Mouse (Mus musculus) cortical plate, adult 2 months (tissue): ENCODE data around the gene Golim4. TPM values are rescaled to one million over a fixed set of nuclear protein-coding genes. Genes with fewer than 3 reads are reported as not detected.
A peak's percentile ranks its signal among the peaks of the same experiment; 100 is the strongest.

Experiments used
- H3K27ac ChIP-seq: fragments of 200-500 bp; 2 replicates; pipeline ENCODE4 v1.5.1; 2012; ENCODE audit warnings: low read length, control low read depth, inconsistent platforms; ENCODE audit not compliant: insufficient read depth
- H3K4me1 ChIP-seq: fragments of 200-500 bp; 2 replicates; pipeline ENCODE4 v1.6.1; 2011; ENCODE audit warnings: low read length; ENCODE audit not compliant: control insufficient read depth, insufficient read depth
- H3K4me3 ChIP-seq: fragments of 200-500 bp; 2 replicates; pipeline ENCODE4 v1.5.1; 2011; ENCODE audit warnings: mild to moderate bottlenecking, low read length, control low read depth; ENCODE audit not compliant: insufficient read depth
- CTCF ChIP-seq: fragments of 200-500 bp; IDR thresholded peaks from 2 replicates; pipeline ENCODE4 v1.5.1; 2011; ENCODE audit warnings: mild to moderate bottlenecking, control low read depth, low read length; ENCODE audit not compliant: insufficient read depth; ENCODE audit errors: extremely low read depth
- POLR2A ChIP-seq: fragments of 200-500 bp; IDR thresholded peaks from 2 replicates; pipeline ENCODE4 v1.6.1; 2011; ENCODE audit warnings: mild to moderate bottlenecking, low read length, control low read depth; ENCODE audit not compliant: insufficient read depth; ENCODE audit errors: extremely low read depth
- polyA plus RNA-seq: library from polyadenylated mRNA; depleted of rRNA; stranded (reverse); fragments of >200 nt; gene quantifications from 2 replicates; pipeline ENCODE4 v1.2.3, GENCODE M21; 2012; rRNA removed

Gene Golim4
- polyA plus RNA-seq, 1 experiment = 22.9 TPM

DNA sequence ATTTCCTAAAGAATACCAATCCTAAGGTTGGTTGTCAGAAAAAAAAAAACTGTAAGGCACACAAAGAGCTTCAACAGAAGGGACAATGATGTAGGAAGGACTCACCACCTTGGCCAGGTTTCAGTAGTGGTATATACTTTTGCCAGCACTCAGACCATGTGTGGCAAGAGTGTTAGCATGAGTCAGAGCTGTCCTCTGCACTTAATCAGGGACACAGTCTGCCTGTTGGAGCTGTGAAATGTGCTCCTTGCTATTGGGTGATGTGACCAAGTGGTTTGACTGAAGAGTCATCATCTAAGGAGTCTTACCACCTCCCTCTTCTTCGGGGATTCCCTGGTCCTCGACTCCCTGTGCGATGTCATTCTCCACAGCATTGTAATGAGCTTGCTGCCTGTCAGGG is 65.2 kb downstream of the Golim4 start:
- Histone ChIP-seq H3K27ac (no peak overlapping the region), H3K4me3 (no peak overlapping the region), H3K4me1 (peaks cover 2% of the 10 kb centered on the region)
- TF ChIP-seq CTCF = no peak
- no peak for TF ChIP-seq POLR2A

DNA sequence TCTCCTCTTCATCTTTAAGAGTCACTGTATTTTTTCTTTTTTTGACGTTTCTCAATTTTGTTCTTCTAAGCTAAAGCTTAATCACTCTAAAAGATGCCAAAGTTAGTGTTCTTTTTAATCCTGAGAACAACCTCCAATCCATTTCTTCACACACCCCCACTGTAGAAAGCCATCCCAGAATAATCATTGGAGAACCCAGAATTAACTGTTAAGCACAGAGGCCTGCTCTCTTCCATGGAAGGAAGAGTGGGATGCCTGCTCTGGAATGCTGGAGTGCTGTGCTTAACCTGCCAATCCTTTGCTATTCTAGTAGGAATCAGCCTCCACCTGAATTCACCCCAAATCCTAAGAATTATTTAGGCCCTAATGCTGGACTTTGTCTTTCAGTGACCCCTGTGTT is 67.4 kb downstream of the Golim4 start:
- TF ChIP-seq CTCF (no peak), POLR2A (no peak)
- no peak overlapping the region for H3K4me3 ChIP-seq
- H3K27ac ChIP-seq = no peak overlapping the region
- no peaks in the 10 kb centered on the region; the same call in 1 of the 2 replicates for H3K4me1 ChIP-seq

DNA sequence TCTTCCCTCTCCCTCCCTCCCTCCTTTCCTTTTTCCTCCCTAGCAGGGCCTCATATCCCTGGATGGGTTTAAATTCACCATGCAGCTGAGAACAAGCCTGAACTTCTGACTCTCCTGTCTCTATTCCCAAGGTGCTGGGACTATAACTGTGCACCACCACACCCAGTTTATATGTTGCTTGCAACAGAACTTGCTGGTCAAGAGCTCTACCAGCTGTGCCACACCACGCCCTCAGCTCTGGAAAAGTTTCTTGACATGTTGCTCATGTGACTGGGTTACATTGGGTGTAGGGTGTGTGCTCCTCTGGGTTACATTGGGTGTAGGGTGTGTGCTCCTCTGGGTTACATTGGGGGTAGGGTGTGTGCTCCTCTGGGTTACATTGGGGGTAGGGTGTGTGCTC is 75.2 kb downstream of the Golim4 start:
- no peak overlapping the region for H3K27ac ChIP-seq
- TF ChIP-seq POLR2A = no peak
- no peak for TF ChIP-seq CTCF
- no peak overlapping the region for H3K4me3 ChIP-seq
- H3K4me1 ChIP-seq = no peaks in the 10 kb centered on the region

DNA sequence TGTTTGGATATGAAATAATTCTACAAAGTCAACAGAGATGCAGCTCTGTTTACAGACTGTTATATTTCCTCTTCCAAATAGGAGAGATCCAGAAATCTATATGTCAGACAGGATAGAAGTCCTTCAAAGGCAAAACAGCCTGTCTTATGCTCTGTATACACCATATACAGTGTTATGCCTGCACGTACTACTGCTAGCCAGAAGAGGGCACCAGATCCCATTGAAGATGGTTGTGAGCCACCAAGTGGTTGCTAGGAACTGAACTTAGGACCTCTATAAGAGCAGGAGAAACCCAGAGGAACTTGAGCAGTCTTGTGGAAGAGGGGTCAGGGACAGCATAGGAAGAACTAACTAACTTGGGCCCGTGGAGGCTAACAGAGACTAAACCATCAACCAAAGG is 77.5 kb downstream of the Golim4 start:
- Histone ChIP-seq H3K4me3 (no peak overlapping the region), H3K27ac (no peak overlapping the region), H3K4me1 (no peaks in the 10 kb centered on the region)
- no peak for TF ChIP-seq CTCF
- no peak for TF ChIP-seq POLR2A

DNA sequence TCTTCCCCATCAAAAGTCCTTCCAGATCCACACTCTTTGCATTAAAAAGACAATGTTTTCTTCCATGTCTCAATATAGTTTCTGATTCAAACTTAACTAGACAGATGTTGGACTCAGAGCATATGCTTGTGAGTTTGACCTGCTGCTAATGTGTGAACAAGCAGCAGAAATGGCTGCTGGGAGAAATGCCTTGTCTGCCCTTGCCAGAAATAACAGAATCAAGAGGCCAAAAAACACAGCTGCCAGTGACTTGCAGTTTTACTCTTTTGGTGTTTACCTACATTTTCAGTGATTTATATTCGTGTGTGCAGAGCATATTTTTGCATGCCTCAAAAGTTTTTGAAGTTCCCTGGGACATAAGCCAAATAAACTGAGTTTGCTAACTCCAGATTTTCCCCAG is 87.9 kb downstream of the Golim4 start:
- TF ChIP-seq CTCF = no peak
- TF ChIP-seq POLR2A = no peak
- H3K4me3 ChIP-seq = no peak overlapping the region
- no peak overlapping the region for H3K27ac ChIP-seq
- H3K4me1 ChIP-seq = no peaks in the 10 kb centered on the region

DNA sequence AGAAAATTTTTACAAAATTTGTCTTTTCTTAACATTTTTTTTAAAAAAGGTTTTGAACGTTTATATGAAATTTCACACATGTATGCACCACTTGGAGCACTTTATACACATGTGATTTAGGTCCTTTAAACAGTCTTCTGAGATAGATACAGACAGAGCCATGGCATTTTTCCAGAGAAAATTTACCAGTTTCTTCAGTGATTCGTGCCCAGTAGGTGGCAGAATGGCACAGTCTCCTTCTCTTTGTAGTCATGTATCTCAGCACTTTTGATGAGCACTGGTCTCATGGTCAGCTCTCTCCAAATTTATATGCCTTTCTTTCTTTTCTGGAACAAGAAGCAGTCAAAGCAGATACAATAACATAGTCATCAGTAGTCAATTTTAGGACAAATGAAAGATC is 92.5 kb downstream of the Golim4 start:
- TF ChIP-seq CTCF = peak; percentile 33; the same call in 1 of the 2 replicates
- TF ChIP-seq POLR2A = no peak
- no peak overlapping the region for H3K27ac ChIP-seq
- H3K4me1 ChIP-seq = no peaks in the 10 kb centered on the region
- H3K4me3 ChIP-seq = no peak overlapping the region

DNA sequence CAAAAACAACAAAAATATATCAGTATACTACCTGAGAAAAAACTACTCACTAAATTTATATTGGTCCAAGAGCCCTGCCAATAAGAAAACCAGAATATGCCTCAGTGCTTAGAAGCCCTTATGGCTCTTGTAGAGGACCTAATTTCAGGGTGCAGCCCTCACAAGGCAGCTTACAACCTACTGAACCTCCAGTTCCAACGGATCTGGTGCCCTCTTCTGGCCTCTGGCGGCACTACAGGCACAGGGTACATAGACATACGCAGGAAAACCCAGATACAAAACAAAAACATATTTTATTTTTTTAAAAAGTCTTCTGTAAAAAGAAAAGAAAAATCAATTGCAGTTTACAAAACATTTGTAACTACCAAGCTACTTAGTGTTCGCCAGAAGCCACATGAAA is 95.1 kb downstream of the Golim4 start:
- peak; percentile 62 for TF ChIP-seq CTCF
- TF ChIP-seq POLR2A = no peak
- Histone ChIP-seq H3K4me3 (no peak overlapping the region), H3K27ac (no peak overlapping the region), H3K4me1 (no peaks in the 10 kb centered on the region)

DNA sequence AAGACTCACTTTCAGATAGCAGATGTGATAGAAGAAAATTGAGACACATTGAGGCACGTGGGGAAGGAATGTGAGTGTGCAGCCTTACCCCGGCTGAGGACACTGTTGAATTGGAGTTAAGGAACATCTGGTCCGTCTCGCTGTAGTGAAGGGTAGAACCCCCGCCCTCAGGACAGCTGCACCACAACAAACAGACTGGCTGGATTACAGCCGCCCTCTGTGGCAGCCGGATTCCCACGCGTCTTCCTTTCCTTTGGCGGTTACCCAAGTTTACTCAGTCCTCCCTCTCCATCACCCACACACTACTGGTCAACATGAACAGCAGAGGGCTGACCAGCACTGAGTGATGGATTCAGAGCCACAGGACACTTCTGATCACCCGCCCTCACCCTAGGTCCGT is 96.0 kb downstream of the Golim4 start:
- TF ChIP-seq CTCF = no peak
- no peak for TF ChIP-seq POLR2A
- H3K4me3 ChIP-seq = no peak overlapping the region
- H3K4me1 ChIP-seq = no peaks in the 10 kb centered on the region
- H3K27ac ChIP-seq = no peak overlapping the region

DNA sequence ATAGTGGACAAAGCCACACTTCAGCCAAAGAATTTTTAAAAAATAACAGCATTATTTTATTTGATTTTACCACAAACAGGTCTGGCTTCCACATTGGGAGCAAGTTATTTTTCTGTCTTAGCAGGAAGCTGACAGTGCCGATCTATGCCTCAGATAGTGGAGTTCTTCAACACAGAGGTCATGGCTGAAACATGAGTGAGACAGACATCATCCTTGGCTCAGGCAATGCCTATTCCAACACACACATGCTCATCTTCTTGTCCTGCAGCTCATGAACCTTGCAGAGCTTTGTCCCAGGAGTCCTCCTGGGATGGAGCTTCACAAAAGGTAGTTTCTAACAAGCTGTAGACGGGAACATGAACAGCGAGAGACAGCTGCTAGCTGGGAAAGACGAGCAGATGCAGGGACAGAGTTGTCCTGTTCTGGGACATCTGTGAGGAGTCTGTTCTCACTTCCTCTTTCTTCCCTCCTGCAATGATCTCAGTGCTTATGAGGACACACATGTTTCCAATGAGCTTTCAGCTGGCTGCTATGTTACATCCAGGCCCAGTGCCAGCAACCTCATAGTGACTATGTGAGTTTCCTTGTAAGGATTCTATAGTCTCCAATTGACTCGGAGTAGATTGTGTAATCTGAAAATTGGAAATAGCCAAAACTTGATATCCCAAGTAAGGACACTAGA is 121.3 kb downstream of the Golim4 start:
- no peaks in the 10 kb centered on the region for H3K4me1 ChIP-seq
- no peak overlapping the region for H3K4me3 ChIP-seq
- TF ChIP-seq POLR2A = no peak
- no peak for TF ChIP-seq CTCF
- no peak overlapping the region for H3K27ac ChIP-seq

DNA sequence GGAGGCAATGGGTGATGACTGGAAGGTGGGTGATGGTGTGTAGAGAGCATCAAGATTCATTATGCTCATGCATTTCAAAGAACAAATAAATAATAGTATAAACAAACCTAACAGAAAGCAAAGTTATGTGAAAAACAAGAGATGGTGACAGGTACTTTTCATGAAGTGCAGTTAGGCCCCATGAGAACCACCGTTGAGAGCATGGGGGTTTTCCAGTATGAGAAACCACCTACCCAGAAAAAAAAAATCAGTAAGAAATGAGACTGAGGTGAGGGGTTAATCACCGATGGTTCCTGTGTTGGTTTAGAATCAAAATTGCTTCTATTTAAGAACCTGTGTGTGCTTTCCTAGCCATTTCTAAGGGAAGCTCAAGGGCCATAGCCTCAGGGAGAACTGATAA is 121.9 kb downstream of the Golim4 start:
- TF ChIP-seq CTCF = no peak
- no peak for TF ChIP-seq POLR2A
- no peak overlapping the region for H3K4me3 ChIP-seq
- no peak overlapping the region for H3K27ac ChIP-seq
- no peaks in the 10 kb centered on the region for H3K4me1 ChIP-seq

Other genes starting within 250 kb of the Golim4 start
- gene Gm29133, start 208.8 kb downstream of the Golim4 start, polyA plus RNA-seq = not detected in 2 replicates
- 5.1 and 6.0 TPM in 2 replicates for gene Fstl5, start 117.3 kb upstream of the Golim4 start, polyA plus RNA-seq